Mouse (Mus musculus) heart, adult 2 months (tissue): ENCODE data around the gene Apold1. TPM values are rescaled to one million over a fixed set of nuclear protein-coding genes. Genes with fewer than 3 reads are reported as not detected.

ENCODE experiments used
- DNase-seq, 2 experiments: peaks; one replicate each; pipeline ENCODE4 v3.0.0; 2021
- H3K27ac ChIP-seq: fragments of 200-600 bp; 2 replicates; pipeline ENCODE4 v1.8.1; 2022
- H3K27me3 ChIP-seq: fragments of 200-500 bp; 2 replicates; pipeline ENCODE4 v1.6.1; 2012; ENCODE audit warnings: mild to moderate bottlenecking, low read length, inconsistent platforms, mixed read lengths; ENCODE audit not compliant: control insufficient read depth, insufficient read depth
- H3K36me3 ChIP-seq: fragments of 200-500 bp; 2 replicates; pipeline ENCODE4 v1.6.1; 2012; ENCODE audit warnings: low read length, inconsistent platforms; ENCODE audit not compliant: control insufficient read depth, insufficient read depth
- H3K4me1 ChIP-seq: fragments of 200-500 bp; 2 replicates; pipeline ENCODE4 v1.6.1; 2011; ENCODE audit warnings: low read length; ENCODE audit not compliant: control insufficient read depth, insufficient read depth
- H3K4me3 ChIP-seq: fragments of 200-600 bp; 2 replicates; pipeline ENCODE4 v1.8.1; 2022
- H3K79me2 ChIP-seq: fragments of 200-500 bp; replicated peaks from 2 replicates; pipeline ENCODE4 v1.6.1; 2012; ENCODE audit warnings: mild to moderate bottlenecking, inconsistent platforms, low read length, moderate library complexity, mixed read lengths; ENCODE audit not compliant: control insufficient read depth, insufficient read depth
- H3K9ac ChIP-seq: fragments of 200-500 bp; 2 replicates; pipeline ENCODE4 v1.6.1; 2012; ENCODE audit warnings: low read depth, mild to moderate bottlenecking, control low read depth, inconsistent platforms, low read length, mixed read lengths
- CTCF ChIP-seq: fragments of 200-600 bp; IDR thresholded peaks from 2 replicates; pipeline ENCODE4 v1.8.1; 2022; ENCODE audit warnings: antibody characterized with exemption, mild to moderate bottlenecking, moderate library complexity
- EP300 ChIP-seq: fragments of 200-500 bp; IDR thresholded peaks from 2 replicates; pipeline ENCODE4 v1.6.1; 2011; ENCODE audit warnings: low read depth, low read length, control low read depth; ENCODE audit not compliant: insufficient read depth
- POLR2A ChIP-seq: fragments of 200-500 bp; IDR thresholded peaks from 2 replicates; pipeline ENCODE4 v1.6.1; 2011; ENCODE audit warnings: mild to moderate bottlenecking, low read depth, low read length, control low read depth; ENCODE audit not compliant: insufficient read depth
- WGBS: fragments of 180-500 bp; shearing (Covaris S2); methylation state at CpG from one replicate; pipeline ENCODE4 v1.1.7; 2018; 5-methylcytosine and 5-hydroxymethylcytosine counted together
- intact Hi-C: fragments of 180-260 bp; cut with DNase I; formaldehyde crosslinking; loops from one replicate; pipeline ENCODE4 v1.15.1; 2025
- polyA plus RNA-seq: library from polyadenylated mRNA; depleted of rRNA; stranded (reverse); fragments of >200 nt; gene quantifications from 2 replicates; pipeline ENCODE4 v1.2.3, GENCODE M21; 2012
- total RNA-seq, 2 experiments: library from RNA; stranded (reverse); gene quantifications; 2 replicates each; pipeline ENCODE4 v1.2.3; 2021

Gene Apold1
- total and polyA plus RNA-seq, 3 experiments = 3.6 to 9.3 (median 6.9) TPM

DNA sequence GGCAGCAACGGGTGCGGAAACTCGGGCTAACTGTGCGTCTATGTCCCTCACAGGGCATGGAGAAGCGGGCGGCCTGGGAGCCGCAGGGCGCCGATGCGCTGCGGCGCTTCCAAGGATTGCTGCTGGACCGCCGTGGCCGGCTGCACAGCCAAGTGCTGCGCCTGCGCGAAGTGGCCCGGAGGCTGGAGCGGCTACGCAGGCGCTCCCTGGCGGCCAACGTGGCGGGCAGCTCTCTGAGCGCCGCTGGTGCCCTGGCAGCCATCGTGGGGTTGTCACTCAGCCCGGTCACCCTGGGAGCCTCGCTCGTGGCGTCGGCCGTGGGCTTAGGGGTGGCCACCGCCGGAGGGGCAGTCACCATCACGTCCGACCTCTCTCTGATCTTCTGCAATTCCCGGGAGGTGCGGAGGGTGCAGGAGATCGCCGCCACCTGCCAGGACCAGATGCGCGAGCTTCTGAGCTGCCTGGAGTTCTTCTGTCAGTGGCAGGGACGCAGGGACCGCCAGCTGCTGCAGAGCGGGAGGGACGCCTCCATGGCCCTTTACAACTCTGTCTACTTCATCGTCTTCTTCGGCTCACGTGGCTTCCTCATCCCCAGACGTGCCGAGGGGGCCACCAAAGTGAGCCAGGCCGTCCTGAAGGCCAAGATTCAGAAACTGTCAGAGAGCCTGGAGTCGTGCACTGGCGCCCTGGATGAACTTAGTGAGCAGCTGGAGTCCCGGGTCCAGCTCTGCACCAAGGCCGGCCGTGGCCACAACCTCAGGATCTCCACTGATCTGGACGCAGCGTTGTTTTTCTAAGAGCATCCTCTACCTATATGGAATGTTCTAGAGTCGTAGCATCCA, 2.2 kb downstream of the Apold1 start:
- Histone ChIP-seq H3K27me3 (no peaks in the 10 kb centered on the region), H3K27ac (peak overlapping the region; percentile 81), H3K9ac (peak overlapping the region; percentile 85), H3K4me3 (peak overlapping the region; percentile 65), H3K79me2 (no peaks in the 10 kb centered on the region), H3K36me3 (no peaks in the 10 kb centered on the region), H3K4me1 (peaks cover 5% of the 10 kb centered on the region; the same call in 1 of the 2 replicates)
- intact Hi-C loops = loop anchor here (1.0 to 10.0 kb wide), 3 partner anchors 28 to 381 kb away; partner anchors contain the start of genes Cdkn1b, Ddx47 and Emp1
- DNase-seq = peak; percentile 94 to 95
- TF ChIP-seq CTCF = peak; percentile 91
- no peak for TF ChIP-seq EP300
- peak; percentile 52; the same call in 1 of the 2 replicates for TF ChIP-seq POLR2A
- 3% methylated on average over 62 of the region's 62 CpGs for WGBS

DNA sequence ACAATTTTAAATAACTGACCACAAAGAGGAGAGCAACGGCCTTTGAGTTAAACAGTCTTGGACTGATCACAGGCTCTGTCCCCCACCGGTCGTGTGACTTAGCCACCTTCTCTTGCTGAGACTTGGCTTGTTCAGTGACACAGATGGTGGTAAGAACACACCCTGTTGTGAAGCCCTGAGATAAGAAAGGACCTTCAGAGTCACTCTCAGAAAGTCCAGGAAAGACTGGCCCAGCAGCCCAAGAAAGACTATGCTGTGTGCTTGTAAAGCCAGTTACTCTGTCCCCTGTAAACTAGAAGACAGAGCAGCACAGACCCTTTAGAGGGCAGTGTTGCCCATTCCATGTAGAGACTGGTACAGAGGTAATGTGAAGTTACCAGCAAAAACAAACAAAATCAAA, 3.2 kb downstream of the Apold1 start:
- intact Hi-C loops = loop anchor here (1.0 to 10.0 kb wide), 3 partner anchors 27 to 380 kb away; partner anchors contain the start of genes Cdkn1b, Ddx47 and Emp1

DNA sequence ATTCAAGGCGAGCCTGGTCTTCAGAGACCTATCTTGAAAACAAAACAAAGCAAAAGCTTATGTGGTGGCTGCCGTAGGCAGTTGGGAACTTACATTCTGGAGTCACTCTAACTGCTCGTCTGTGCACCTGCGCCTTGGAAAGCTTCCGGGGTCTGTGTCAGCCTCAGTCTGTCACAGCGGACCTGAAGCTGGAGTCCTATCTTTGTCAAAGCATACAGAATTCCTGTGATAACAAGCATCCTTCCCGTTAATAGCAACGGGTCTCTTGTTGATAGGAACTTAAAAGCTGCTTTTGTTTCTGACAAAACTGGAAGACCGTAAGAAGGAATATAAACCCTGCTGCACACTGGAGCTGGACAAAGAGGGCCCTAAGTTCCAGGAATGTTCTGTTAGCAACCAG, 6.9 kb downstream of the Apold1 start:
- TF ChIP-seq POLR2A = no peak
- TF ChIP-seq CTCF = no peak
- no peak for TF ChIP-seq EP300
- Histone ChIP-seq H3K9ac (no peak overlapping the region), H3K79me2 (no peaks in the 10 kb centered on the region), H3K27me3 (no peaks in the 10 kb centered on the region), H3K27ac (no peak overlapping the region), H3K4me1 (peaks cover 3% of the 10 kb centered on the region; the same call in 1 of the 2 replicates), H3K36me3 (no peaks in the 10 kb centered on the region), H3K4me3 (no peak overlapping the region)
- WGBS = 45% methylated on average over 9 of the region's 9 CpGs
- intact Hi-C loops = loop anchor here (10.0 kb wide), 1 partner anchor 376 kb away; the partner anchor contains the start of gene Emp1
- no peak for DNase-seq

More for the DNA sequence above, 3.2 kb downstream of the Apold1 start:
- no peaks in the 10 kb centered on the region for H3K79me2 ChIP-seq
- H3K27ac ChIP-seq = no peak overlapping the region
- peaks cover 5% of the 10 kb centered on the region; the same call in 1 of the 2 replicates for H3K4me1 ChIP-seq
- H3K4me3 ChIP-seq = no peak overlapping the region
- DNase-seq = no peak
- H3K9ac ChIP-seq = no peak overlapping the region
- TF ChIP-seq EP300 (no peak), CTCF (peak; percentile 61)
- no peaks in the 10 kb centered on the region for H3K36me3 ChIP-seq
- WGBS = 51% methylated on average over 3 of the region's 3 CpGs
- H3K27me3 ChIP-seq = no peaks in the 10 kb centered on the region

DNA sequence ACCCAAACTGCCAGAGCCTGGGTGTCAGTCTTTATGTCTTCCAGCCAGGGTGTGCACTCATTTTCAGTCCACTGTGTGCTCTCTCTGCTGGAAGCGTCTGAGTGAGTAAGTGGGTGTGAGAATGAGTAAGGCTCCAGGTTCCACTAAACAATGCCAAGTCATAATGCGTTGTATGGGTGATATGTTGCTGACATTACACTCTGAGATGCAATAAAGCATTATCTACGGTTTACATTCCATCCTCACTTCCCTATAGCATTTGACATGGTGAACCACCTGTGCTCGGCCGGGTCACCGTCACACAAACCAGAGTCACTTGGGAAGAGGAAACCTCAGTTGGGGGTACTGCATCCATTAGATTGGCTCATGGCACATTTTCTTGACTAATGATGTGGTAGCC, 9.2 kb downstream of the Apold1 start:
- TF ChIP-seq CTCF (no peak), EP300 (no peak), POLR2A (no peak)
- 92% methylated on average over 6 of the region's 6 CpGs for WGBS

DNA sequence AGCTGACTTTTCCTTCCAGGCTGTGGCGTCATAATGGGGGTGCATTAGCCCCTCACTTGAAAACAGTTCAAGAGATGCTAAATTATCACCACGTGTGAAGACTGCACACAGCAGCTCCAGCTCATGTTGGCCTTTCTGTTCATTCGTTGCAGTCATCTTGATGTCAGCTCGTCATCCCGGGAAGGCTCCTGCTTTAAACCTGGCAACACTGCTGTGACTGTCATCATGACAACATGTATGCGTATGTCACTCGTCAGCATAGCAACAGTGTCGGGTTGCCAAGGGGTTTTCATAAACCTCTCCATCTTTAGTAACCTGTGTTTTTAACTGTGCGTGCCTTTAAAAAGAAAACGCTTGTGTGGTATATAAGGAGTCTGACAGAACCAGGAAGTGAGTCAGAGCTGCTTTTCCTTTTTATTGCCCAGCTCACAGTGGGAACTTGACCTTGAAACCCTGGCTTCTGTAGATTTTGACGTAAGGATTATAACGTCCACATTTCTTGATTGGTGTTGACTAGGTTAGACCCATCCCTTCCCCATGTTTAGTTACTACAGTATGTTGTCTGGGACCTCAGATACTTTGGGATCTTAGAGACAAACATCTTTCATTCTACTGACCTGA, 12.6 kb downstream of the Apold1 start:
- WGBS = 24% methylated on average over 12 of the region's 12 CpGs
- Histone ChIP-seq H3K9ac (no peak overlapping the region), H3K36me3 (no peaks in the 10 kb centered on the region), H3K79me2 (no peaks in the 10 kb centered on the region), H3K27me3 (no peaks in the 10 kb centered on the region), H3K27ac (no peak overlapping the region), H3K4me3 (no peak overlapping the region), H3K4me1 (no peaks in the 10 kb centered on the region)
- intact Hi-C loops = no loop called here
- TF ChIP-seq CTCF (no peak), POLR2A (no peak), EP300 (no peak)
- DNase-seq = no peak

More for the DNA sequence above, 9.2 kb downstream of the Apold1 start:
- Histone ChIP-seq H3K27ac (no peak overlapping the region), H3K79me2 (no peaks in the 10 kb centered on the region), H3K36me3 (no peaks in the 10 kb centered on the region), H3K4me1 (no peaks in the 10 kb centered on the region), H3K4me3 (no peak overlapping the region), H3K27me3 (no peaks in the 10 kb centered on the region), H3K9ac (no peak overlapping the region)
- DNase-seq = no peak
- intact Hi-C loops = no loop called here

DNA sequence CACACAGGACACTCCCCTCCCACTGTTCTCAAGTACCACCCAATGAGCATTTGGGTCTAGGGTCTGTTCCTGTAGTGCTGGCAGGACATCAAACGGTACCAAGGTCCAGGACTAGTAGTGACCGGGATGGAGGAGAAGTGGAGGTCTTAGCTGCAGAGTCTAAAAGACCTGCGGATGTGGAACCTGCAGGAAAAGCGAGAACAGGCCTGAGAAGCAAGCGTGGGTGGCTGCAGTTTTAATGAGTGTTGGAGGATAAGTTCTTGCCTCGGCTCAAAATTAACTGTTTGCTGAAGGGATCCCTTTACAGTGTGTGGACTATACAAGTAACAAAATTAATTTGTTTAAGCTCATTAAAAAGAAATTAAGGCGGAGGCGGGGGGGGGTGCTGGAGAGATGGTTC, 13.5 kb downstream of the Apold1 start:
- no peak for DNase-seq
- Histone ChIP-seq H3K9ac (no peak overlapping the region), H3K36me3 (no peaks in the 10 kb centered on the region), H3K4me3 (no peak overlapping the region), H3K27ac (no peak overlapping the region), H3K27me3 (no peaks in the 10 kb centered on the region), H3K4me1 (no peaks in the 10 kb centered on the region), H3K79me2 (no peaks in the 10 kb centered on the region)
- TF ChIP-seq EP300 (no peak), POLR2A (no peak), CTCF (no peak)
- 69% methylated on average over 8 of the region's 8 CpGs for WGBS
- intact Hi-C loops = no loop called here
